Mouse (Mus musculus) ES-E14 (cell line): ENCODE data around the gene Wdr35. TPM values are rescaled to one million over a fixed set of nuclear protein-coding genes. Genes with fewer than 3 reads are reported as not detected.

ENCODE experiments used
- DNase-seq: peaks from one replicate; pipeline ENCODE4 v3.0.0-alpha.2; 2013; ENCODE audit warnings: low read depth, low spot score
- H3K27ac ChIP-seq: 2 replicates; pipeline ENCODE4 v1.5.1; 2012; ENCODE audit warnings: low read depth, mild to moderate bottlenecking, low read length, moderate library complexity, mixed read lengths; ENCODE audit not compliant: poor library complexity, insufficient read depth, severe bottlenecking
- H3K36me3 ChIP-seq: 2 replicates; pipeline ENCODE4 v1.6.1; 2012; ENCODE audit warnings: mild to moderate bottlenecking, low read length, moderate library complexity, mixed read lengths; ENCODE audit not compliant: control insufficient read depth, poor library complexity, insufficient read depth, severe bottlenecking
- H3K4me1 ChIP-seq, 2 experiments: fragments of 150-350 bp in 1 of 2; sonication (generic) in 1 of 2; 2 replicates each; pipeline ENCODE4 v1.6.1; 2012; ENCODE audit warnings: low read length in 2 of 2, mild to moderate bottlenecking in 1 of 2, mixed read lengths in 1 of 2; ENCODE audit not compliant: control insufficient read depth in 2 of 2, insufficient read depth in 2 of 2, poor library complexity in 1 of 2
- H3K4me3 ChIP-seq, 2 experiments: fragments of 150-350 bp in 1 of 2; sonication (generic) in 1 of 2; 2 replicates each; pipeline ENCODE4 v1.5.1; 2012; ENCODE audit warnings: low read length in 2 of 2, low read depth in 1 of 2, mild to moderate bottlenecking in 1 of 2, mixed read lengths in 1 of 2; ENCODE audit not compliant: insufficient read depth in 1 of 2, poor library complexity in 1 of 2, severe bottlenecking in 1 of 2
- H3K9ac ChIP-seq: 2 replicates; pipeline ENCODE4 v1.6.1; 2012; ENCODE audit warnings: low read depth, mild to moderate bottlenecking, low read length, mixed read lengths; ENCODE audit not compliant: poor library complexity, insufficient read depth, severe bottlenecking
- H3K9me3 ChIP-seq: fragments of 150-350 bp; sonication (generic); 2 replicates; pipeline ENCODE4 v1.6.1; 2012; ENCODE audit warnings: low read depth, mild to moderate bottlenecking, low read length; ENCODE audit not compliant: control insufficient read depth, insufficient read depth
- CHD2 ChIP-seq: IDR thresholded peaks from 2 replicates; pipeline ENCODE4 v1.6.1; 2014; ENCODE audit warnings: mild to moderate bottlenecking, low read depth, low read length, inconsistent platforms
- HCFC1 ChIP-seq: IDR thresholded peaks from 2 replicates; pipeline ENCODE4 v1.6.1; 2012; ENCODE audit warnings: low read length, inconsistent platforms, borderline replicate concordance; ENCODE audit not compliant: insufficient read depth
- MAFK ChIP-seq: IDR thresholded peaks from 2 replicates; pipeline ENCODE4 v1.6.1; 2014; ENCODE audit warnings: mild to moderate bottlenecking, low read depth, low read length, inconsistent platforms; ENCODE audit not compliant: insufficient read depth
- ZC3H11A ChIP-seq: IDR thresholded peaks from 2 replicates; pipeline ENCODE4 v1.6.1; 2012; ENCODE audit warnings: low read depth, mild to moderate bottlenecking, inconsistent platforms, low read length, borderline replicate concordance
- ZNF384 ChIP-seq: IDR thresholded peaks from 2 replicates; pipeline ENCODE4 v1.6.1; 2012; ENCODE audit warnings: low read depth, low read length, inconsistent platforms
- in situ Hi-C, 2 experiments: fragments of 600-800 bp; cut with MboI; formaldehyde crosslinking; loops; one replicate each; pipeline ENCODE4 v1.15.1; 2025; ENCODE audit warnings: low sequenced_read_pairs in 2 of 2, inconsistent platforms in 1 of 2; ENCODE audit not compliant: unreplicated experiment in 2 of 2
- total RNA-seq: library from RNA; depleted of rRNA; stranded (reverse); fragments of 300-350 nt; gene quantifications from 2 replicates; pipeline ENCODE4 v1.2.3, GENCODE M21; 2012

Gene Wdr35
- total RNA-seq, 1 experiment: 22.3 TPM

DNA sequence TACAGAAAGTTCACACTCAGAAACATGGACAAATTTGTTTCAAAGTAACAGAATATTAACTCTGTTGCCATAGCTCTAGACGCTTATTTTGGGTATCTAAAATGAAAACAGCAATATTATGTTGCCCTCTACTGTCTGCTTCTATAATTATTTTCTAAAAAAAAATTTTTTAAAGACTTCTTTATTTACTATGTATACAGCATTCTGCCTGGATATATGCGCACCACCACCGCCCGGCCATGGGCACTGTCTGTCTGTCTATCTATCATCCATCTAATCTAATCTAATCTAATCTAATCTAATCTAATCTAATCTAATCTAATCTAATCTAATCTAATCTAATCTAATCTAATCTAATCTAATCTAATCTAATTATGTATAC is 55.8 kb downstream of the Wdr35 start:
- in situ Hi-C loops: no loop called here
- Histone ChIP-seq H3K4me1 (no peaks in the 10 kb centered on the region; a peak in 1 of 4 replicates), H3K9ac (no peak overlapping the region), H3K36me3 (peaks cover 5% of the 10 kb centered on the region), H3K27ac (no peak overlapping the region), H3K9me3 (no peaks in the 10 kb centered on the region), H3K4me3 (peak overlapping the region; percentile 63 to 90; a peak in 3 of 4 replicates)
- DNase-seq: no peak
- TF ChIP-seq ZC3H11A: no peak
- TF ChIP-seq ZNF384: no peak
- no peak for TF ChIP-seq MAFK
- no peak for TF ChIP-seq CHD2
- no peak for TF ChIP-seq HCFC1

DNA sequence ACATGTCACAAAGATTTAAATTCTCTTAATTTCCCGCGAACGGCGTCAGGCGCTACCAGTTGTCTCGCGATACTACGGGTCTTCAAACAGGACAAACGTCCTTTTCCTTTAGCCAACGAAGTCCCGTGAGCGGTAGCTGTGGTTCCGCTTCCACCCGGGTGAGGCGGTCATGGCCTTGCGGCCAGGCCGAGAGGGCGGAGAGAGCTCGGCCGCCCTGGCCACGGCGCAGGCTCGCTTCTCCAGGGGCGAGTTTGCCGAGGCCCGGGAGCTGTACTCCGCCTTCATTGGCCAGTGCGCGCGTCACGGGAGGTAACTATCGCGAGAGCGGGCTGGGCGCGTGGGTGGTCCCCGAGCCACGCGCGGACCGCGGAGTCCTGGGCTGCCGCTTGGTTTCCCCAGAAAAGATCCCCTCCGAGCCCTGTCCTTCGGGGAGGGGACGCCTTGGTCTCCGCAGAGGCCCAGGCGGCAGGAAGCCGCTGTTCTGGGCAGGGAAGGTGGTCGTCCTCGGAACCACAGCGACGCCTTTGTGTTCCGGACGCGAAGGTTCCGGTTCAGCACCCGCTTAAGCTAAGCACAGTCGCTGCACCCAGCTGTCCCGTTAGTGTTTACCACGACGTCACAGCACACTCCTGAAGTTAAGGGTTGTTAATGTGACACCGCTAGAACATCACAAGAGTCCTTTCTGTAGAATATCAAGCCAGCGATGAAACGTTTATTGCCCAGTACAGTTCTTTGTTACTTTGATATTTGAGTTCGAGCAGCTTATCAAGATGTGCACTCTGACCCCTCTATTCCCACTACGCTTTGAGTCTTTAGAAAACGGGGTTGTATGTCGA is 56.4 kb downstream of the Wdr35 start, which contains the start of gene Ttc32:
Ttc32 (plus strand) TSS at position 110 of the 836 bp plus-strand sequence.
- in situ Hi-C loops: no loop called here
- no peaks in the 10 kb centered on the region; a peak in 1 of 4 replicates for H3K4me1 ChIP-seq
- peak; percentile 87 for DNase-seq
- peak within 1 kb of the TSS; percentile 97 for H3K9ac ChIP-seq
- H3K4me3 ChIP-seq: peak within 1 kb of the TSS; percentile 63 to 90
- TF ChIP-seq MAFK (no peak), CHD2 (peak; percentile 94), ZC3H11A (no peak), HCFC1 (no peak), ZNF384 (no peak)
- H3K36me3 ChIP-seq: peaks cover 5% of the 10 kb centered on the region
- no peaks in the 10 kb centered on the region for H3K9me3 ChIP-seq
- peak within 1 kb of the TSS; percentile 94 for H3K27ac ChIP-seq

DNA sequence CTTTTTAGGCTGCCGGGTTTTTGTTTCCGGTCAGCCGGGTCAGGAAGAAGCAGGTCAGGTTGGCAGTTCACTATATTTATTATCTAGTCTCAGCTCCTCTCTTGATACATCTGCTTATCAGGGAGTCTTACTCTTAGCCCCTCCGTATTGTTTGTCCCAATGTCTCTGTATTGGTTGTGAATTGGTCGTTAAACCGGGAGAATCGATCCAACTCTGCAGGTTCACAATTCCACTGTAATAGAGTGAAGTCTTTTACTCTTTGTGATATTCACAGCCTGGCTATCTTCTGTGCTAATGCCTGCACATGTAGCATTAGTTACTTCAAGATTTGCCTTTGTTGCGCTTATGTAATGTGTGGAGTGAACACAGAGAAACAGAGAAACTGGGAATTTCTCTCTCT is 57.5 kb downstream of the Wdr35 start:
- H3K9me3 ChIP-seq: no peaks in the 10 kb centered on the region
- no peak for DNase-seq
- H3K27ac ChIP-seq: no peak overlapping the region
- no peak for TF ChIP-seq ZNF384
- in situ Hi-C loops: no loop called here
- no peaks in the 10 kb centered on the region; a peak in 1 of 4 replicates for H3K4me1 ChIP-seq
- H3K9ac ChIP-seq: no peak overlapping the region
- H3K4me3 ChIP-seq: peak overlapping the region; percentile 63 to 90; a peak in 3 of 4 replicates
- peaks cover 5% of the 10 kb centered on the region for H3K36me3 ChIP-seq

DNA sequence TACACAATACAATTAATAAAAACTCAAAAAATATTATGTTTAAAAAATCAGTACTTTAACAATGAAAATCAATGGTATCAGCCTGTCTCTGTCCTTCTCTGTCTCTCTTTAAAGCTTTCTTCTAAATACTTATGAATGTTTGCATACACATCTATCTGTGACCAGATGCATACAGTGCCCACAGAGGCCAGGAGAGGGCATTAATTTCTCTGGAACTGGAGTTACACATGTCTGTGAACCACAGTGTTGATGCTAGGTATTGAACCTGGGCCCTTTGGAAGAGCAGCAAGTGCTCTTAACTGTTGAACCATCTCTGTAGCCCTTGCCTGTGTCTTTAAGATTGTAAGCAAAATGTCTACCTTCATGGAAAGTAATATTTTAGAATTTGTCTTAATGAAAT is 59.4 kb downstream of the Wdr35 start:
- no peak for DNase-seq
- H3K9ac ChIP-seq: no peak overlapping the region
- TF ChIP-seq MAFK (no peak), ZNF384 (no peak), HCFC1 (no peak), ZC3H11A (no peak), CHD2 (no peak)

More for the DNA sequence above, 59.4 kb downstream of the Wdr35 start:
- in situ Hi-C loops: no loop called here
- Histone ChIP-seq H3K27ac (no peak overlapping the region), H3K4me1 (no peaks in the 10 kb centered on the region; a peak in 2 of 4 replicates), H3K36me3 (peaks cover under 1% of the 10 kb centered on the region), H3K9me3 (no peaks in the 10 kb centered on the region), H3K4me3 (no peak overlapping the region)
